Mouse (Mus musculus) stomach, embryonic 14.5 days (tissue): Measurements from ENCODE around the gene Mlf1. TPM values are rescaled to one million over a fixed set of nuclear protein-coding genes. Genes with fewer than 3 reads are reported as not detected.
A peak's percentile ranks its signal among the peaks of the same experiment; 100 is the strongest.

Source experiments
- ATAC-seq: fragments of 200-750 bp; cut with Nextera tagmentation; 2 replicates; pipeline ENCODE4 v1.8.0; 2017; ENCODE audit warnings: low read depth, moderate TSS enrichment; ENCODE audit not compliant: insufficient number of reproducible peaks, insufficient read depth, low FRiP score
- H3K27ac ChIP-seq: fragments of 300-500 bp; sonication (generic); 2 replicates; pipeline ENCODE4 v1.5.1; 2014; ENCODE audit warnings: mild to moderate bottlenecking, low read length, moderate library complexity, mixed read lengths
- H3K27me3 ChIP-seq: fragments of 300-500 bp; sonication (generic); 2 replicates; pipeline ENCODE4 v1.6.1; 2014; ENCODE audit warnings: low read length, control low read depth, mixed read lengths; ENCODE audit not compliant: control insufficient read depth, insufficient read depth
- H3K36me3 ChIP-seq: fragments of 300-500 bp; sonication (generic); 2 replicates; pipeline ENCODE4 v1.6.1; 2014; ENCODE audit warnings: mild to moderate bottlenecking, control low read depth, low read length, moderate library complexity, mixed read lengths; ENCODE audit not compliant: control insufficient read depth, insufficient read depth
- H3K4me1 ChIP-seq: fragments of 300-500 bp; sonication (generic); 2 replicates; pipeline ENCODE4 v1.6.1; 2014; ENCODE audit warnings: low read length, control low read depth, mixed read lengths; ENCODE audit not compliant: control insufficient read depth, insufficient read depth
- H3K4me2 ChIP-seq: fragments of 300-500 bp; sonication (generic); replicated peaks from 2 replicates; pipeline ENCODE4 v1.6.1; 2014; ENCODE audit warnings: low read depth, low read length, control low read depth
- H3K4me3 ChIP-seq: fragments of 300-500 bp; sonication (generic); 2 replicates; pipeline ENCODE4 v1.5.1; 2014; ENCODE audit warnings: low read depth, low read length, control low read depth
- H3K9ac ChIP-seq: fragments of 300-500 bp; sonication (generic); replicated peaks from 2 replicates; pipeline ENCODE4 v1.6.1; 2014; ENCODE audit warnings: low read depth, mild to moderate bottlenecking, control low read depth, low read length, moderate library complexity, mixed read lengths
- H3K9me3 ChIP-seq: fragments of 300-500 bp; sonication (generic); 2 replicates; pipeline ENCODE4 v1.6.1; 2016; ENCODE audit warnings: low read depth, low read length, control low read depth; ENCODE audit not compliant: control insufficient read depth
- WGBS: fragments of 180-500 bp; shearing (Covaris S2); extraction: QIAGEN DNeasy Blood & Tissue Kit; methylation state at CpG from one replicate; pipeline ENCODE4 v1.1.7; 2014; 5-methylcytosine and 5-hydroxymethylcytosine counted together
- polyA plus RNA-seq: library from polyadenylated mRNA; unstranded; fragments of >200 nt; fragmentation: Nextera tagmentation; extraction: Ambion mirVana; gene quantifications from 2 replicates; pipeline ENCODE4 v1.2.1, GENCODE M21; 2014

The Mlf1 gene
- polyA plus RNA-seq = 12.9 and 13.2 TPM in 2 replicates

GRCm38 (mm10) chr3:67373872-67374271, at the start of gene Mlf1:
TSS of gene Mlf1 (plus strand) at chr3:67374097.
- WGBS = under 1% methylated on average over 35 of the region's 35 CpGs
- ATAC-seq = peak; percentile 96

GRCm38 (mm10) chr3:67339558-67339957, 34.3 kb upstream of the Mlf1 start:
- Histone ChIP-seq H3K27me3 (no peaks in the 10 kb centered on the region), H3K4me3 (no peak overlapping the region), H3K9me3 (no peaks in the 10 kb centered on the region), H3K4me1 (no peaks in the 10 kb centered on the region), H3K4me2 (no peak overlapping the region), H3K36me3 (no peaks in the 10 kb centered on the region), H3K9ac (no peak overlapping the region), H3K27ac (no peak overlapping the region)
- WGBS = 41% methylated on average over 3 of the region's 3 CpGs
- ATAC-seq = no peak

More at GRCm38 (mm10) chr3:67373872-67374271, at the start of gene Mlf1:
- H3K27ac ChIP-seq = no peak within 1 kb of the TSS
- peak within 1 kb of the TSS; percentile 74 for H3K4me2 ChIP-seq
- H3K36me3 ChIP-seq = no peaks in the 10 kb centered on the region
- no peaks in the 10 kb centered on the region for H3K27me3 ChIP-seq
- no peaks in the 10 kb centered on the region for H3K9me3 ChIP-seq
- no peaks in the 10 kb centered on the region for H3K4me1 ChIP-seq
- 0 out of 2 replicates have a peak within 1 kb of the TSS, but pooled peaks have one; percentile 10 for H3K9ac ChIP-seq
- H3K4me3 ChIP-seq = peak within 1 kb of the TSS; percentile 43

- H3K27ac ChIP-seq = no peak overlapping the region
- no peaks in the 10 kb centered on the region for H3K9me3 ChIP-seq
- no peaks in the 10 kb centered on the region for H3K27me3 ChIP-seq
- no peaks in the 10 kb centered on the region for H3K4me1 ChIP-seq
- no peak overlapping the region for H3K4me2 ChIP-seq
- no peak overlapping the region for H3K9ac ChIP-seq
- H3K36me3 ChIP-seq = no peaks in the 10 kb centered on the region
- WGBS = 69% methylated on average over 7 of the region's 7 CpGs
- no peak overlapping the region for H3K4me3 ChIP-seq
- ATAC-seq = no peak
Measured at GRCm38 (mm10) chr3:67340921-67341320, 33.0 kb upstream of the Mlf1 start.

GRCm38 (mm10) chr3:67343004-67343662, 30.8 kb upstream of the Mlf1 start:
- 60% methylated on average over 5 of the region's 5 CpGs for WGBS
- ATAC-seq = no peak
- H3K9me3 ChIP-seq = no peaks in the 10 kb centered on the region
- no peak overlapping the region for H3K9ac ChIP-seq
- H3K36me3 ChIP-seq = no peaks in the 10 kb centered on the region
- no peak overlapping the region for H3K4me3 ChIP-seq
- no peaks in the 10 kb centered on the region for H3K27me3 ChIP-seq
- no peak overlapping the region for H3K27ac ChIP-seq
- H3K4me2 ChIP-seq = no peak overlapping the region
- no peaks in the 10 kb centered on the region for H3K4me1 ChIP-seq

- H3K4me3 ChIP-seq = no peak overlapping the region
- no peak overlapping the region for H3K27ac ChIP-seq
- H3K27me3 ChIP-seq = no peaks in the 10 kb centered on the region
- no peaks in the 10 kb centered on the region for H3K9me3 ChIP-seq
- no peak overlapping the region for H3K9ac ChIP-seq
- H3K4me1 ChIP-seq = no peaks in the 10 kb centered on the region
- ATAC-seq = no peak
- 13% methylated on average over 2 of the region's 2 CpGs for whole genome bisulfite sequencing
- H3K36me3 ChIP-seq = no peaks in the 10 kb centered on the region
- H3K4me2 ChIP-seq = no peak overlapping the region
Measured at GRCm38 (mm10) chr3:67344599-67344998, 29.3 kb upstream of the Mlf1 start.

- no peaks in the 10 kb centered on the region for H3K27me3 ChIP-seq
- H3K36me3 ChIP-seq = no peaks in the 10 kb centered on the region
- H3K9me3 ChIP-seq = no peaks in the 10 kb centered on the region
- H3K9ac ChIP-seq = no peak overlapping the region
- no peak overlapping the region for H3K4me2 ChIP-seq
- H3K4me1 ChIP-seq = no peaks in the 10 kb centered on the region
- no peak overlapping the region for H3K27ac ChIP-seq
- no peak for ATAC-seq
- H3K4me3 ChIP-seq = no peak overlapping the region
- 75% methylated on average over 2 of the region's 2 CpGs for WGBS
Measured at GRCm38 (mm10) chr3:67346674-67347073, 27.2 kb upstream of the Mlf1 start.

GRCm38 (mm10) chr3:67351406-67352127, 22.3 kb upstream of the Mlf1 start:
- Histone ChIP-seq H3K27ac (no peak overlapping the region), H3K9me3 (no peaks in the 10 kb centered on the region), H3K4me1 (no peaks in the 10 kb centered on the region), H3K4me2 (no peak overlapping the region), H3K9ac (no peak overlapping the region), H3K36me3 (no peaks in the 10 kb centered on the region; the same call in 1 of the 2 replicates), H3K4me3 (no peak overlapping the region), H3K27me3 (no peaks in the 10 kb centered on the region)
- no peak for ATAC-seq
- 78% methylated on average over 12 of the region's 12 CpGs for whole genome bisulfite sequencing

- no peak overlapping the region for H3K9ac ChIP-seq
- no peaks in the 10 kb centered on the region; the same call in 1 of the 2 replicates for H3K36me3 ChIP-seq
- no peaks in the 10 kb centered on the region for H3K4me1 ChIP-seq
- 39% methylated on average over 4 of the region's 5 CpGs for WGBS
- no peak overlapping the region for H3K27ac ChIP-seq
- no peaks in the 10 kb centered on the region for H3K9me3 ChIP-seq
- no peak overlapping the region for H3K4me2 ChIP-seq
- H3K4me3 ChIP-seq = no peak overlapping the region
- no peak for ATAC-seq
- no peaks in the 10 kb centered on the region for H3K27me3 ChIP-seq
Measured at GRCm38 (mm10) chr3:67352128-67352762, 21.7 kb upstream of the Mlf1 start.
